Mouse (Mus musculus): ENCODE measurements at regions not wholly inside any gene's neighbourhood (a gene's known extent, or its start where the extent isn't known, plus 50 kb on each side); places are given as distances from the start of the nearest gene placed in this dataset.

DNA sequence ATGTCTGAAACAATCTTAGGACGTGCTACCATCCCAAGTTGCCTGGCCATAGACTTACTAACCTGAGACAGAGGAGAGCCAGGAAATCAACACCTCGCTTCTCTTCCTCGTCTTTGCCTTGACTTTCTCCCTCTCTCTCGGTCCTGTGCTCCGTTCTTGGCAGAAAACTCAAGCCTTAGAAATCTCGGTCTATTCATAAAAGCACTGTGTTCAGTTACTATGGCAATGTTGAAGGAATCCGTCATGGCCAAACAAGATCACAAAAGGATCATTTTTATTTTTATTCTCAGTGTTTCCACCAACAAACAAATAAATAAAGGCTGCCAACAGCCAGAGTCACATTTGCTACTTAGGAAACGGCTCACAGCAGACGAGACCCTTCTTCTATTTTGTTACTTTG, 85.6 kb upstream of the Sox5 start:
- no peak for DNase-seq (ENCODE audit: low spot score)
- 91% methylated on average over 9 of the region's 9 CpGs for whole genome bisulfite sequencing
- no peak overlapping the region for H3K27ac ChIP-seq
- H3K27me3 ChIP-seq (ENCODE audit: low read depth, poor library complexity, severe bottlenecking): no peaks in the 10 kb centered on the region
- H3K4me1 ChIP-seq: no peaks in the 10 kb centered on the region
- no peak overlapping the region for H3K4me3 ChIP-seq
- no peaks in the 10 kb centered on the region for H3K36me3 ChIP-seq
- H3K9me3 ChIP-seq (replicated peaks): no peaks in the 10 kb centered on the region

- no peak for DNase-seq (ENCODE audit: low spot score)
- no peaks in the 10 kb centered on the region for H3K36me3 ChIP-seq
- no peaks in the 10 kb centered on the region for H3K9me3 ChIP-seq (replicated peaks)
- no peak overlapping the region for H3K27ac ChIP-seq
- peaks cover 2% of the 10 kb centered on the region; the same call in 1 of the 2 replicates for H3K4me1 ChIP-seq
- no peak overlapping the region for H3K4me3 ChIP-seq
- 83% methylated on average over 6 of the region's 6 CpGs for WGBS
- H3K27me3 ChIP-seq (ENCODE audit: low read depth, poor library complexity, severe bottlenecking): no peaks in the 10 kb centered on the region
Measured at GRCm38 (mm10) chr6:144864026-144864425, 82.2 kb upstream of the Sox5 start.

DNA sequence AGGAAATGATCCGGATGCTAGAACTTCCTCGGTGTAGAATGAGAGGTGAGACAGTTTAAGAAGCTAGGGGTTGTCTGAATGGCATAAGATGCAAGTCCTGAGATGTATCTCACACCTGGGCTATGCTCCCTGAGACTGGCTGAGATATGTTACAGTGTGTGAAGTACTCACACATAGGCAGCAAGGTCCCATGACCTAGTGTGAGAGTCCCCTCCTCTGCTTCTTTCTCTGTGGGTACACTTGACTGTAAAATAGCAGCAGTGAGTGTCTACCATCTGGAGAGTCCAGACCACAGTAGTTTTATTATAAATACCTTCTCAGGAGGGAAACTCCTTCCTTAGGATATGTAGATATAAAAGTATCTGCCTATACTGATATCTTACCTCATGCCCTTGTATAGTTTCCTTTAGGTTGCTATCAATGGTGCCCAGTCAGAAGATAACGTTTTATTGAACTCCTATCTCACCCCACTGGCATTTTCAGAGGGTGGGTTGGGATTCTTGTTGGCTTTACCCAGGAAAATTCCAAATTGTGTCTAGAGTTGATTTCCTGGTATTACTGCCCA, 81.7 kb upstream of the Sox5 start:
- no peaks in the 10 kb centered on the region for H3K36me3 ChIP-seq
- WGBS: 86% methylated on average over 3 of the region's 3 CpGs
- no peak for DNase-seq (ENCODE audit: low spot score)
- no peaks in the 10 kb centered on the region for H3K9me3 ChIP-seq (replicated peaks)
- H3K27me3 ChIP-seq (ENCODE audit: low read depth, poor library complexity, severe bottlenecking): no peaks in the 10 kb centered on the region
- peaks cover 2% of the 10 kb centered on the region; the same call in 1 of the 2 replicates for H3K4me1 ChIP-seq
- H3K27ac ChIP-seq: no peak overlapping the region
- no peak overlapping the region for H3K4me3 ChIP-seq

DNA sequence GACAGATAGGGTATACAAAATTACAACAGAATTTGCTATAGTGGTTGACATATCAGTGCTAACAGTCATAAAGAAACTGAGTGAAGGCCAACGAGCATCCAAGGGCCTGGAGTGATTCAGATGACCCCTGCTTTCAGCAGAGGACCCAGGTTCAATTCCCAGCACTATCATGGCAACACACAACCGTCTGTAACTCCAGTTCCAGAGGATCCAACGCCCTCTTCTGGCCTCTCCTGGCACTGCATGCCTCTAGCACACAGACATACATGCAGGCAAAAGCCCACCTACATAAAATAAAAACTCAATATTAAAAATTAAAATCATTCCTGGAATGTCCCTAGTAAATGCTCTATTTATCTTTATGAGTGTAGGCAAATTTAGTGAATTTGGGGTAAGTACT, 59.7 kb upstream of the Sox5 start:
- DNase-seq (ENCODE audit: low spot score): no peak
- WGBS: 71% methylated on average over 3 of the region's 3 CpGs
- H3K27me3 ChIP-seq (ENCODE audit: low read depth, poor library complexity, severe bottlenecking): no peaks in the 10 kb centered on the region
- no peaks in the 10 kb centered on the region for H3K9me3 ChIP-seq (replicated peaks)
- H3K4me1 ChIP-seq: peaks cover 7% of the 10 kb centered on the region
- H3K36me3 ChIP-seq: no peaks in the 10 kb centered on the region
- H3K27ac ChIP-seq: no peak overlapping the region
- H3K4me3 ChIP-seq: no peak overlapping the region

- WGBS: 100% methylated on average over 1 of the region's 1 CpGs
- DNase-seq (ENCODE audit: low spot score): no peak
- Histone ChIP-seq H3K27ac (no peak overlapping the region), H3K9me3 (replicated peaks) (no peaks in the 10 kb centered on the region), H3K4me1 (peaks cover 13% of the 10 kb centered on the region), H3K36me3 (no peaks in the 10 kb centered on the region), H3K27me3 (ENCODE audit: low read depth, poor library complexity, severe bottlenecking) (no peaks in the 10 kb centered on the region), H3K4me3 (no peak overlapping the region)
Measured at GRCm38 (mm10) chr6:144839383-144839782, 57.6 kb upstream of the Sox5 start.

DNA sequence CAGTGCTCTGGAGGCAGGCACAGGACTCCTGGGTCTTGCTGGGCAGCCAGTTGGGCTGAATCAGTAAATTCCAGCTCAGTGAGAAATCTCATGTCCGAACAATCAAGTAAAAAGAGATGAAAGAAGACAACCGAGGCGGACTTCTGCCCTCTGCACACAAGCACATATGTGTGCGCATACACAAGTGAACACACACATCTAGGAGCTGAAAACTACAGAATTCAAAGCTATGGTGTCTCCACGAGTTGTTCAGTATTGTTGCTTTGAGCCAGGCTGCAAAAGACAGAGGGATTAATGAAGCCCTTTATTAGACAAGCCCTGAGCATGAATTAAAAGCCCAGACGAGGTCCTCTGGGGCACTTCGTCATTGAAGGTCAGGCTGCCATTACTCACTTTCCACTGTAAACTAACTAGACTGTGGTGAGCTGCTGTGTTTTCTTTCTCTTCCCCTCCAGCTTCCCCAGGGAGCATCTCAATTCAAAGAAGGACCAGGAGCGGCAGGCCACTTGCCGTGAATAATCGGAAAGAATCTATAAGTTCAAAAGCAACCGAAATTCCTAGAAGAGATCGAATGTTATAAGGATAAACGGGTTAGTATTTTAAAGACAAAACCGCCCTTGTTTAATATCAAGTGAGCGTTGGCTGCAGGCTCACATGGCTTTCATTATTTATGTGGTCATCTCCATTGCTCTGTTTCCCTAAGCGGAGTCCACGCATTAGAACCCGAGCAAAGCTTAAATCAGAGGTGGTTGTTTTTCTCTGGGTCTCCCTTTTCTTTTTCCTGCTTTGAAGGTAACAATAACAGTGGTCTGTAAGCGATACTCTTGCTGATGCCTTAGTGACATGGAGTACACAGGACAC, 52.8 kb upstream of the Sox5 start:
- no peaks in the 10 kb centered on the region for H3K27me3 ChIP-seq (ENCODE audit: low read depth, poor library complexity, severe bottlenecking)
- peaks cover 15% of the 10 kb centered on the region for H3K4me1 ChIP-seq
- DNase-seq (ENCODE audit: low spot score): no peak
- 72% methylated on average over 19 of the region's 19 CpGs for WGBS
- no peaks in the 10 kb centered on the region for H3K36me3 ChIP-seq
- H3K9me3 ChIP-seq (replicated peaks): no peaks in the 10 kb centered on the region
- H3K27ac ChIP-seq: no peak overlapping the region
- no peak overlapping the region for H3K4me3 ChIP-seq

All from limb, embryonic 10.5 days (tissue).